Mouse (Mus musculus): ENCODE measurements at regions not wholly inside any gene's neighbourhood (a gene's known extent, or its start where the extent isn't known, plus 50 kb on each side); places are given as distances from the start of the nearest gene placed in this dataset.

GRCm38 (mm10) chr4:96973804-96974203 lies 188.8 kb upstream of the Gm12695 start:
- no peak for DNase-seq (ENCODE audit: low read depth, low spot score)
- H3K9me3 ChIP-seq (ENCODE audit: control insufficient read depth, insufficient read depth, low read depth, low read length): no peaks in the 10 kb centered on the region
- no peaks in the 10 kb centered on the region for H3K4me1 ChIP-seq (ENCODE audit: control insufficient read depth in 2 of 2, insufficient read depth in 2 of 2, low read length in 2 of 2, poor library complexity in 1 of 2)
- no peak overlapping the region for H3K9ac ChIP-seq (ENCODE audit: insufficient read depth, low read depth, low read length, poor library complexity, severe bottlenecking)
- H3K4me3 ChIP-seq (ENCODE audit: insufficient read depth in 1 of 2, low read depth in 1 of 2, low read length in 2 of 2, poor library complexity in 1 of 2, severe bottlenecking in 1 of 2): no peak overlapping the region
- in situ Hi-C loops (cut with MboI; ENCODE audit: low sequenced_read_pairs in 2 of 2, unreplicated experiment in 2 of 2): no loop called here
- no peaks in the 10 kb centered on the region for H3K36me3 ChIP-seq (ENCODE audit: control insufficient read depth, insufficient read depth, low read length, poor library complexity, severe bottlenecking)
- H3K27ac ChIP-seq (ENCODE audit: insufficient read depth, low read depth, low read length, poor library complexity, severe bottlenecking): no peak overlapping the region
- TF ChIP-seq HCFC1 (IDR thresholded peaks at IDR 0.05; ENCODE audit: borderline replicate concordance, insufficient read depth, low read length): no peak
- no peak for TF ChIP-seq MAFK (IDR thresholded peaks at IDR 0.05; ENCODE audit: insufficient read depth, low read depth, low read length)
- TF ChIP-seq CHD2 (IDR thresholded peaks at IDR 0.05; ENCODE audit: low read depth, low read length): no peak
- no peak for TF ChIP-seq ZNF384 (IDR thresholded peaks at IDR 0.05; ENCODE audit: low read depth, low read length)
- no peak for TF ChIP-seq ZC3H11A (IDR thresholded peaks at IDR 0.05; ENCODE audit: borderline replicate concordance, low read depth, low read length)

DNA sequence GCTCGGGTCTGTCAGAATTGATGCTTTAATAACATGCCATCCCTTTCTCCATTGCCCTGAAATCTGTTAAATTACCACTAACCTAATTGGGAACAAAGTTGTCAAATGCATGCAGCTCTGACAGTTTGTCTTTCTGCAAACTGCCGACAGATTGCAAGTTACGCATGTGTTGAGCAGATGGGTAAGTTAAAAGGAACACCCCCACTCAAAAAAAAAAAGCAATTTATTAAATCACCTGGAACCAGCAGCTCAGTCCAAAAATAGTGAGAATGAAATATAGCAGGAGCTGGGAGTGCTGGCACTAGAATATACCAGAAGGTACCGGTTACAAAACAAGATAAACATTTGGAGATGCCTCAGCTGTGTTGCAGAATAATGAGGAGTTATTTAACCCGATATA lies 184.2 kb upstream of the Gm12695 start:
- Histone ChIP-seq H3K27ac (ENCODE audit: insufficient read depth, low read depth, low read length, poor library complexity, severe bottlenecking) (no peak overlapping the region), H3K36me3 (ENCODE audit: control insufficient read depth, insufficient read depth, low read length, poor library complexity, severe bottlenecking) (no peaks in the 10 kb centered on the region), H3K4me1 (ENCODE audit: control insufficient read depth in 2 of 2, insufficient read depth in 2 of 2, low read length in 2 of 2, poor library complexity in 1 of 2) (no peaks in the 10 kb centered on the region), H3K9me3 (ENCODE audit: control insufficient read depth, insufficient read depth, low read depth, low read length) (no peaks in the 10 kb centered on the region), H3K9ac (ENCODE audit: insufficient read depth, low read depth, low read length, poor library complexity, severe bottlenecking) (no peak overlapping the region), H3K4me3 (ENCODE audit: insufficient read depth in 1 of 2, low read depth in 1 of 2, low read length in 2 of 2, poor library complexity in 1 of 2, severe bottlenecking in 1 of 2) (no peak overlapping the region)
- no peak for TF ChIP-seq ZNF384 (IDR thresholded peaks at IDR 0.05; ENCODE audit: low read depth, low read length)
- in situ Hi-C loops (cut with MboI; ENCODE audit: low sequenced_read_pairs in 2 of 2, unreplicated experiment in 2 of 2): no loop called here
- no peak for DNase-seq (ENCODE audit: low read depth, low spot score)

DNA sequence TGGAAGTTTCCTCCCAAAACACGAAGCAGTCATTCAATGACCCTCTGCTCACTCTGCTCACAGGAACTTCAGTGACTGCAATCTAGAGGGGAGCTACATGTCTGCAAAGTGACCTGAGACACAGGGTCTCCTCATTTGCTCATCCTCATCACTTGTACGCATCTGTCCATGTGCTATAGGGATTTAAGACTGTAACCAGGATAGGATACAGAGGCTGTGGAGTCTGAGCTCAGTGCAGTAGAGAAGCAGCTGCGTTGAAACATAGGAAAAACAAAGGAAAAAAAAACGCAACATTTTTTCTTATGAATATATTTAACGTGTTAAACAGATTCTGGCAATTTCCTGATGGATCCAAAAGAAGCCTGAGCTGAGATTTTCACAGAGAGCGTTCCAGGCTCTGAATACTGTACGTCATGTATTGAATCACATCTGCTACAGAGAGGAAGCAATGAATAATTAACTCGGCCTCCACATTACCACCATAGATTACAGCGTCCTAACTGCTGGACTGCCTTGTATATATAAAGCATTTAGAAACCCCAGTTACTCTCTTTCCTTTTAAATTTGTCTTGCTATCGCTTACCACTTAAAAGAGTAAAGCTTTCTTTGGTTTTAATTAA lies 183.7 kb upstream of the Gm12695 start:
- H3K4me1 ChIP-seq (ENCODE audit: control insufficient read depth in 2 of 2, insufficient read depth in 2 of 2, low read length in 2 of 2, poor library complexity in 1 of 2): no peaks in the 10 kb centered on the region
- TF ChIP-seq ZNF384 (IDR thresholded peaks at IDR 0.05; ENCODE audit: low read depth, low read length) (no peak), HCFC1 (IDR thresholded peaks at IDR 0.05; ENCODE audit: borderline replicate concordance, insufficient read depth, low read length) (no peak), CHD2 (IDR thresholded peaks at IDR 0.05; ENCODE audit: low read depth, low read length) (no peak), ZC3H11A (IDR thresholded peaks at IDR 0.05; ENCODE audit: borderline replicate concordance, low read depth, low read length) (no peak), MAFK (IDR thresholded peaks at IDR 0.05; ENCODE audit: insufficient read depth, low read depth, low read length) (no peak)
- H3K9me3 ChIP-seq (ENCODE audit: control insufficient read depth, insufficient read depth, low read depth, low read length): no peaks in the 10 kb centered on the region
- H3K27ac ChIP-seq (ENCODE audit: insufficient read depth, low read depth, low read length, poor library complexity, severe bottlenecking): no peak overlapping the region
- DNase-seq (ENCODE audit: low read depth, low spot score): no peak
- in situ Hi-C loops (cut with MboI; ENCODE audit: low sequenced_read_pairs in 2 of 2, unreplicated experiment in 2 of 2): no loop called here
- no peak overlapping the region for H3K9ac ChIP-seq (ENCODE audit: insufficient read depth, low read depth, low read length, poor library complexity, severe bottlenecking)
- no peak overlapping the region for H3K4me3 ChIP-seq (ENCODE audit: insufficient read depth in 1 of 2, low read depth in 1 of 2, low read length in 2 of 2, poor library complexity in 1 of 2, severe bottlenecking in 1 of 2)
- no peaks in the 10 kb centered on the region for H3K36me3 ChIP-seq (ENCODE audit: control insufficient read depth, insufficient read depth, low read length, poor library complexity, severe bottlenecking)
